Mouse (Mus musculus) ES-E14 (cell line): ENCODE data around the gene Tbc1d17. TPM values are rescaled to one million over a fixed set of nuclear protein-coding genes. Genes with fewer than 3 reads are reported as not detected.

Source experiments
- DNase-seq: peaks from one replicate; pipeline ENCODE4 v3.0.0-alpha.2; 2013; ENCODE audit warnings: low read depth, low spot score
- H3K27ac ChIP-seq: 2 replicates; pipeline ENCODE4 v1.5.1; 2012; ENCODE audit warnings: low read depth, mild to moderate bottlenecking, low read length, moderate library complexity, mixed read lengths; ENCODE audit not compliant: poor library complexity, insufficient read depth, severe bottlenecking
- H3K36me3 ChIP-seq: 2 replicates; pipeline ENCODE4 v1.6.1; 2012; ENCODE audit warnings: mild to moderate bottlenecking, low read length, moderate library complexity, mixed read lengths; ENCODE audit not compliant: control insufficient read depth, poor library complexity, insufficient read depth, severe bottlenecking
- H3K4me1 ChIP-seq, 2 experiments: fragments of 150-350 bp in 1 of 2; sonication (generic) in 1 of 2; 2 replicates each; pipeline ENCODE4 v1.6.1; 2012; ENCODE audit warnings: low read length in 2 of 2, mild to moderate bottlenecking in 1 of 2, mixed read lengths in 1 of 2; ENCODE audit not compliant: control insufficient read depth in 2 of 2, insufficient read depth in 2 of 2, poor library complexity in 1 of 2
- H3K4me3 ChIP-seq, 2 experiments: fragments of 150-350 bp in 1 of 2; sonication (generic) in 1 of 2; 2 replicates each; pipeline ENCODE4 v1.5.1; 2012; ENCODE audit warnings: low read length in 2 of 2, low read depth in 1 of 2, mild to moderate bottlenecking in 1 of 2, mixed read lengths in 1 of 2; ENCODE audit not compliant: insufficient read depth in 1 of 2, poor library complexity in 1 of 2, severe bottlenecking in 1 of 2
- H3K9ac ChIP-seq: 2 replicates; pipeline ENCODE4 v1.6.1; 2012; ENCODE audit warnings: low read depth, mild to moderate bottlenecking, low read length, mixed read lengths; ENCODE audit not compliant: poor library complexity, insufficient read depth, severe bottlenecking
- H3K9me3 ChIP-seq: fragments of 150-350 bp; sonication (generic); 2 replicates; pipeline ENCODE4 v1.6.1; 2012; ENCODE audit warnings: low read depth, mild to moderate bottlenecking, low read length; ENCODE audit not compliant: control insufficient read depth, insufficient read depth
- CHD2 ChIP-seq: IDR thresholded peaks from 2 replicates; pipeline ENCODE4 v1.6.1; 2014; ENCODE audit warnings: mild to moderate bottlenecking, low read depth, low read length, inconsistent platforms
- HCFC1 ChIP-seq: IDR thresholded peaks from 2 replicates; pipeline ENCODE4 v1.6.1; 2012; ENCODE audit warnings: low read length, inconsistent platforms, borderline replicate concordance; ENCODE audit not compliant: insufficient read depth
- MAFK ChIP-seq: IDR thresholded peaks from 2 replicates; pipeline ENCODE4 v1.6.1; 2014; ENCODE audit warnings: mild to moderate bottlenecking, low read depth, low read length, inconsistent platforms; ENCODE audit not compliant: insufficient read depth
- ZC3H11A ChIP-seq: IDR thresholded peaks from 2 replicates; pipeline ENCODE4 v1.6.1; 2012; ENCODE audit warnings: low read depth, mild to moderate bottlenecking, inconsistent platforms, low read length, borderline replicate concordance
- ZNF384 ChIP-seq: IDR thresholded peaks from 2 replicates; pipeline ENCODE4 v1.6.1; 2012; ENCODE audit warnings: low read depth, low read length, inconsistent platforms
- in situ Hi-C, 2 experiments: fragments of 600-800 bp; cut with MboI; formaldehyde crosslinking; loops; one replicate each; pipeline ENCODE4 v1.15.1; 2025; ENCODE audit warnings: low sequenced_read_pairs in 2 of 2, inconsistent platforms in 1 of 2; ENCODE audit not compliant: unreplicated experiment in 2 of 2
- total RNA-seq: library from RNA; depleted of rRNA; stranded (reverse); fragments of 300-350 nt; gene quantifications from 2 replicates; pipeline ENCODE4 v1.2.3, GENCODE M21; 2012

The Tbc1d17 gene
- total RNA-seq, 1 experiment = 31.5 TPM

DNA sequence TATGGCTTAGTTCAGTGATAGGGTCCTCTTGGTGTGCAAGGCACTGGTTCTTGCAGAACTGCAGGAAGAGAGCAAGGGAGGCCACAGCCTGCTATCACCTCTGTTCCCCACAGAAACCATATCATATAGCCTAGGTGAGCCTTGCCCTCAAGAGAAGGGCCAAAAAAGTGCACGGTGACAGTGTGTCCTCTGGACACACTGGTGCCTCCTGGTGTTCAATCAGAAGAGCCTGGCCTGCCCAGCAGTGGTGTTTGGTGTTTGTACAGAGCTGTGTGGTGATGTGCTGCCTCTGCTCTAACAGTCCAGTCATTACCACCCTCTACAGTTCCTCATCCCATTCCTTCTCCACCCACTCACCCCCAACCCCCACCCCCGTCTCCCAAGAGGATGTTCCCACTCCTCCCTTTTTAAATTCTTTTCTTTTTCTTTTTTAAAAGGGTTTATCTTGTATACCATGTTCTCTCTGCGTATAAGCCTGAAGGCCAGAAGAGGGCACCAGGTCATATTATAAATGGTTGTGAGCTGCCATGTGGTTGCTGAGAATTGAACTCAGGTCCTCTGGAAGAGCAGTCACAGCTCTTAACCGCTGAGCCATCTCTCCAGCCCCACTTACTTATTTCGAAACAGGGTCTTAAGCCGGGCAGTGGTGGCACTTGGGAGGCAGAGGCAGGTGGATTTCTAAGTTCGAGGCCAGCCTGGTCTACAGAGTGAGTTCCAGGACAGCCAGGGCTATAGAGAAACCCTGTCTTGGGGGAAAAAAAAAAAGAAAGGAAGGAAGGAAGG, 27.0 kb downstream of the Tbc1d17 start:
- Histone ChIP-seq H3K9ac (no peak overlapping the region), H3K36me3 (peaks cover 26% of the 10 kb centered on the region; the same call in 1 of the 2 replicates), H3K9me3 (no peaks in the 10 kb centered on the region), H3K4me1 (peaks cover 3 to 36% of the 10 kb centered on the region in 2 experiments), H3K4me3 (no peak overlapping the region), H3K27ac (no peak overlapping the region)
- TF ChIP-seq HCFC1 = no peak
- in situ Hi-C loops = no loop called here
- DNase-seq = no peak

DNA sequence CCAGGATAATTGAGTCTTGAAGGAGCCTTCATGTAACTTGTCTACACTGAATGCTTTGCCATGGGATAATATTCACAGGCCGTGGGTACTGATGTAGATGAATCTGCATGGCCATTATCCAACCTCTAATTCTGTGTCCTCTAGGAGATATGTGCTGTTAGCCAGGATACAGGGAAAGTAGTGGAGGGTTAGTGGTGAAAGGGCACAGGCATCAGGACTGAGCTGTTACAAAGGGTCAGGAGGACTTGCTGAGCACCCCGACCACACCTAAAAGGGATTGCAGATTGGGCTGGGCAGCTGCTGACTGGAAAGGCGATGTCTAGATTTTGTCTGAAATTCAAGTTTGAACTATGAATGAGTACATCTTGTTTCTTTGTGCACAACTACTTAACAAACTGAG, 28.4 kb downstream of the Tbc1d17 start:
- no peak for DNase-seq
- Histone ChIP-seq H3K27ac (no peak overlapping the region), H3K9me3 (no peaks in the 10 kb centered on the region), H3K9ac (peak overlapping the region; percentile 18; the same call in 1 of the 2 replicates), H3K4me3 (no peak overlapping the region), H3K4me1 (peaks cover 3 to 33% of the 10 kb centered on the region in 2 experiments), H3K36me3 (peaks cover 19% of the 10 kb centered on the region; the same call in 1 of the 2 replicates)
- in situ Hi-C loops = no loop called here
- no peak for TF ChIP-seq MAFK
- TF ChIP-seq HCFC1 = no peak

DNA sequence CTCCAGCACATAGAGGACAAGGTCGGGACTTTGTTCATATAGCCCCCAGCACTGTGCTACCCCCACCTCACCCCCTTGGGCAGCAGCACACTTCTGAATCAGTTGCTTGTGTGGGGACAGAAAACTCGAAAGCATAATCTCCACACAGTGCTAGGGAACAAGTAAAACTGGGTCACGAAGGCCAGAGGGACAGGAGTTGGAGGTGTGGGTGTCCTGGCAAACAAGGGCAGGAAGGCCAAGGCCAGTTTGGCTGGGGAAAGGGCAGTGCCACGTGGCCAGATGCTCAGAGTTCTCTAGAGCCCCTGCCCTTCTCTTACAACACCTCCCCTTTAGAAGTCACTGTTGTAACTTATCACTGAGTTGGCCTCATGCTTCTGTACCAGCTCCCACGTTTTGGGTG, 29.0 kb downstream of the Tbc1d17 start:
- H3K27ac ChIP-seq = no peak overlapping the region
- TF ChIP-seq CHD2 = no peak
- TF ChIP-seq ZNF384 = no peak
- TF ChIP-seq ZC3H11A = no peak
- no peak for TF ChIP-seq MAFK
- no peak for TF ChIP-seq HCFC1

DNA sequence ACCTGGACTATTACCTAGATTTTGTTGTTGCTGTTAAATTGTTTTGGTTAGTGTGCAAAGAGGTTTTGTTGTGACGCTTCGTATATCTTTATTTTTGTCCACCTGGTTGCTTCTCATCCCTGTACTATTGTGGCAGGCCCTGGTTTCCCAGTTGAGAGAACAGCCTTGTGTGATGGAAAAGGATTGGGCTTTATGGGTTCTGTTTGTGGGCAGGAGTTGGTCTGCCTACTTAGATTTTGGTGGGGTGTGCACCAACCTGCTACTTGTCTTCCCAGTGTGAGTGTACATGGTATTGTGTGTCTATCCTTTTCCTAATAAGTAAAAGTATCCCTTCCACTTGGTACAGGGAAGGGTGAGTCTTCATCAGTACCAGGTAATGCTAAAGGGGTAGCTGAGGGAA, 29.5 kb downstream of the Tbc1d17 start:
- no peak for DNase-seq
- H3K36me3 ChIP-seq = peaks cover 19% of the 10 kb centered on the region; the same call in 1 of the 2 replicates
- H3K9ac ChIP-seq = peak overlapping the region; percentile 70
- TF ChIP-seq CHD2 = no peak
- no peak for TF ChIP-seq HCFC1
- no peak for TF ChIP-seq ZNF384
- TF ChIP-seq MAFK = no peak
- no peak for TF ChIP-seq ZC3H11A
- no peaks in the 10 kb centered on the region for H3K9me3 ChIP-seq
- H3K4me1 ChIP-seq = peaks cover 3 to 33% of the 10 kb centered on the region in 2 experiments
- H3K27ac ChIP-seq = no peak overlapping the region
- in situ Hi-C loops = no loop called here
- peak overlapping the region; percentile 94 to 99 for H3K4me3 ChIP-seq

More for the DNA sequence above, 29.0 kb downstream of the Tbc1d17 start:
- in situ Hi-C loops = no loop called here
- Histone ChIP-seq H3K9me3 (no peaks in the 10 kb centered on the region), H3K4me3 (peak overlapping the region; percentile 94 to 99; a peak in 1 of 4 replicates), H3K9ac (peak overlapping the region; percentile 5; the same call in 1 of the 2 replicates), H3K4me1 (peaks cover 3 to 32% of the 10 kb centered on the region in 2 experiments), H3K36me3 (peaks cover 17% of the 10 kb centered on the region; the same call in 1 of the 2 replicates)
- DNase-seq = no peak
